Mouse (Mus musculus) layer of hippocampus, postnatal 10 days (tissue): ENCODE data around the gene Zfp574. TPM values are rescaled to one million over a fixed set of nuclear protein-coding genes. Genes with fewer than 3 reads are reported as not detected.

Source experiments
- DNase-seq, 2 experiments: peaks; one replicate each; pipeline ENCODE4 v3.0.0; 2021; ENCODE audit warnings: low spot score in 2 of 2
- total RNA-seq, 2 experiments: library from RNA; stranded (reverse); gene quantifications; 2 replicates each; pipeline ENCODE4 v1.2.3; 2021

Zfp574 gene
- total RNA-seq, 2 experiments from 2014 or later: 21.4 to 23.2 TPM

GRCm38 (mm10) chr7:25072716-25073390 is 486 bp downstream of the Zfp574 start:
- DNase-seq: peak; percentile 69 to 78

GRCm38 (mm10) chr7:25073924-25074323 is 1.6 kb downstream of the Zfp574 start:
- DNase-seq: peak; percentile 49 to 56

GRCm38 (mm10) chr7:25076296-25076662 is 3.9 kb downstream of the Zfp574 start:
- DNase-seq: no peak

DNA sequence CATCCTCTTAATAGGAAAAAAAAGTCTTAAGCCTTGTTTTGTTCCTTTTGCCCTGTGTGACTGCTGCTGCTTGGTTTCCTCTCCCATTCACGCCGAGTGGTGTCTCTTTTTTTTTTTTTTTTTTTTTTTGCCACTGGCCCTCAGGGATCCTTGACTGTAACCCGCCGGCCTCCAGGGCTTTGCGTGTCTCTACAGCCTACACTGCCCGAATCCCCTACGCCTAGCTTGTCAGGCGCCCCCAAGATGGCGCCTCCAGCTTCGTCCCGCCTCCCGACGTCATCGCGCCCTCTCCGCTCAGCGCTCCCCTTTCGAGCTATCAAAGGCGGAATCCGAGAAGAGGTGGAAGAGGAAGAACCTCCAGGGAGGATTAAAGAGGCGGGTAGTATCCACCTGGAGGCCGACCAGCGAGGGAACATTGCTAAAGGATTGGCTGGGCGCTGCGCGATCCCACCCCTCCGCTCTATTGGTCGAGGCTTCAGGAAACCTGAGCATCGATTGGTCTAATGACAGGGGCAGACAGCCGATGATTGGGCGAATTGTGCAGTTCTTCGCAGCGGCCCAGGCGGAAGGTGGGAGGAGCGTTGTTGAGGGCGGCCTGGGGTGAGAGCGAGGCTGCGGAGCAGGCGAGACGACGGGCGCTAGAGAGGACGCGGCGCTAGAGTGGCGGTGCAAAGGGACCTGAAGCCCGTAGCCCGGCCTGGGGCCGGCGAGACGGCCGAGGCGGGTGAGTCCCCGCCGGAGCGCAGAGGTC is 4.5 kb downstream of the Zfp574 start:
- peak; percentile 94 to 95 for DNase-seq

GRCm38 (mm10) chr7:25077414-25077755 is 5.0 kb downstream of the Zfp574 start:
- no peak for DNase-seq

- no peak for DNase-seq
Measured at GRCm38 (mm10) chr7:25079496-25080026, 7.2 kb downstream of the Zfp574 start.

DNA sequence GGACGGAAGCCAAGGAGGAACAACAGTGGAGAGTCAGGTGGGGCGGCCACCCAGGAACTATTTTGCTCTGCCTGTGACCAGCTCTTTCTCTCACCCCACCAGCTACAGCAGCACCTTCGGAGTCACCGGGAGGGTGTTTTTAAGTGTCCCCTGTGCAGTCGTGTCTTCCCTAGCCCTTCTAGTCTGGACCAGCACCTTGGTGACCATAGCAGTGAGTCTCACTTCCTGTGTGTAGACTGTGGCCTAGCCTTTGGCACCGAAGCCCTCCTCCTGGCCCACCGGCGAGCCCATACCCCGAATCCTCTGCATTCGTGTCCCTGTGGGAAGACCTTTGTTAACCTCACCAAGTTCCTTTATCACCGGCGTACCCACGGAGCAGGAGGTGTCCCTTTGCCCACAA is 8.1 kb downstream of the Zfp574 start:
- DNase-seq: no peak

- peak in 1 of 2 experiments; percentile 63 for DNase-seq
Measured at GRCm38 (mm10) chr7:25082510-25082909, 10.1 kb downstream of the Zfp574 start.

DNA sequence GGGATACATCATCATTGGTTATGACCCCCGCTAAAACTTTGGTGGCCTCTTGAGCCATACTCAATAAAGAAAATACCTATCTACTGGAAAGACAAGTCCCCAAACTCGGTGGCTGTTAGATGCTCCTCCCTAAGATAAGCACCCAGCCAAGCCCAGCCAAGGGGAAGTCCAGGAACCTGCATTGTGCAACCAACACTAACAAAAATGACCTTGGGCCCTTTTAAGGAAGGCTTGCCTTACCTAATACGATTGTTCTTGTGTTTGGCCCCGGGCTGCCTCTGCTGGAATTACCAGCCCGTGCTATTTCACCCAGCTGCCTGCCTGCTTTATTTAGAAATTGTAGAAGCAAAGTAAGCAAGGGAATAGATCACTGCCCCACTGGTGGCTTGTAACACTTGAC is 12.3 kb downstream of the Zfp574 start:
- no peak for DNase-seq

DNA sequence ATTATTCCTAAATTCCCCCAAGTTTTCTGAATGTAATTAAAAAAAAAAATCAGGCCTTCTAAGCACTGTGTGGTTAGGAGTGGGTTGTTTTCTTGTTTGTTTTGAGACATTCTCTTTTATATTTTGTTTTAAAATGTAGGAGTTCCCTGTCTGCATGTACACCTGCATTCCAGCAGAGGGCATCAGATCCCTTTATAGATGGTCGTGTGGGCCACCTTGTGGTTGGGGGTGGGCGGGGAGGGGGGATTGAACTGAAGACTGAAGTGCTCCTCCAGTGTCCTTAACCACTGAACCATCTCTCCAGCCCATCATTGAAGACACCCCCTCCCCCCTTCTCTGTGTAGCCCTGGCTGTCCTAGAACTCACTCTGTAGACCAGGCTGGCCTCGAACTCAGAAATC is 14.3 kb downstream of the Zfp574 start:
- DNase-seq: no peak

DNA sequence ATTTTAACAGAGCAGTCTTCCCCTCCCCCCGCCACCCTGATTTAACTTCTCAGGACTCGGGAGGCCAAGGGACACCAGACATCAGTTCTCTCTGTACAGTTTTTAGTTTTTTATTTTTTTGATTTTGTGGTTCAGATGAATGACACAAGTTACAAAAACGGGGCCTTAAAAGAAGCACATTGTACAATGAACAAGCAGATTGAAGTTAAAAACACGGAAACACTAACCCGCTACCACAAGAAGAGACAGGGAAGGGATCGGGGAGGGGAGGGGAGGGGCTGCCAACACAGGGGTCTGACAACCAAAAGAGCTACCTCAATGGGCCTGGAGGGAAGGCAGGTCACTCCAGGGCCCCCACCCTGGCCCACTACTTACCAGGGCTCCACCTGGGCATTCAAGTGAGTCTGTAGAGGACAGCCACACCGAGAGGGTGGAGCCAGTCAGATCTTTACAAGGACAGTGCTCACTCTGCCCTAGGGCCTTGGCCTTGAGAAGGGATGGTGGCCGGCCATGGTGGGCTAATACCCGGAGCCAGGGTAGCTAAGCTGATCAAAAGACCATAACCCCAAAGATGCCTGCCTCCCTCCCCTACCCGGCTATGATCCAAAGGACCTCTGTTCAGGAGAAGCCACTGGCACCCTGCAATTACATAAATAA is 15.0 kb downstream of the Zfp574 start:
- no peak for DNase-seq

DNA sequence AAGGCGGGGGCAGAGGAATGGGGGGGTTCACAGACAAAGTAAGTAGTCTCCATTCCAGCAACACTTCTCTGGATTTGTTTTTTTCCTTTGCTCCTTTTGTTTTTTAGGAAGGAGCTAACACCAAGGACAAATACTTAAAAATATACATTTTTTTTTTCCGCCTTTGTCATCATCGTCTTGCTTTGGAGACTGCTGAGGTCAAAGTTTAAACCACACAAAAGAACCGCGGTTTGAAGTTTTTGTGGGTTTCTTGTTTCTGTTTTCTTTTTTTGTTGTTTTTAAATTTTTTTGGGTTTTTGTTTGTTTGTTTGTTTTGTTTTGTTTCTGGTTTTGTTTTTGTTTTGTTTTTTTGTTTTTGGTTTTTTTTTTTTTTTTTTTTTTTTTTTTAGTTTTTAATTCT is 15.6 kb downstream of the Zfp574 start:
- no peak for DNase-seq

- DNase-seq: no peak
Measured at GRCm38 (mm10) chr7:25088531-25088930, 16.2 kb downstream of the Zfp574 start.

DNA sequence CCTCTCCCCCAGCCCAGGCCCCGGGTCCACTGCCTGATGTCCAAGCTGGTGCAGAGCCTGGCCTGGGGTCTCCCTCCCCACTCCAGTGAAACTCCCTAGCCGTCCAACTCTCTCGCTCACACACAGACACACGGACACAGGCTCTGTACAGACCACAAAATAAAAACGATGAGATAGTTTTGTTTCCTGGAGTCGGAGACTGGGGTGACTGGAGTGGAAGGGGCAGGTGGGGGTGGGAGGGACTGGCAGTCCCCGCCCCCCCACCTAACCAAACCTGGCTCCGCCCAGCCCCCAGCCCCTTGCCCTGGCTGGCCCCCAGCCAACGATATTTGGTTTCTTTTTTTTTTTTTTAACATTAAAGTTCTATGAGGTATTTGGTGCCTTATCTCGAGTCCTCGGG is 16.6 kb downstream of the Zfp574 start:
- DNase-seq: no peak

GRCm38 (mm10) chr7:25089875-25090274 is 17.5 kb downstream of the Zfp574 start:
- no peak for DNase-seq

- no peak for DNase-seq
Measured at GRCm38 (mm10) chr7:25098169-25098568, 25.8 kb downstream of the Zfp574 start.

DNA sequence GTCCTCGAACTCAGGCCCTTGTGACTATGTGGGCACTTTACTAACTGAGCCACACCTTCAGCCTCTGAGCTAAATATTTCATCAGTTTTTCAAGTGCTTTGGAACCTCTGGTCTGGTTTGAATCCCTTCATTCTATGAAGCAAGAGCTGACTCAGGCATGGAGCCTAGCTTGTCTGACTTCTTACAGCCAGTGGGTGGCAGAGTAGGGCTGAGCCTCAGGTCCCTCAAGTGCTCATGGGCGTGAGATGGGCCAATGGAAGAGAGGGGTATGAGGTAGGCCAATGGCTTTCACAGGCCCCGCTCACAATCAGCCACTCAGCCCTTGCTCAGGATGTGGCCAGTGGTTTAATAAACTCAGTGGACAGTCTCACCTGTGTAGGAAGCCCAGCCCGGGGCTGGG is 27.2 kb downstream of the Zfp574 start:
- no peak for DNase-seq

DNA sequence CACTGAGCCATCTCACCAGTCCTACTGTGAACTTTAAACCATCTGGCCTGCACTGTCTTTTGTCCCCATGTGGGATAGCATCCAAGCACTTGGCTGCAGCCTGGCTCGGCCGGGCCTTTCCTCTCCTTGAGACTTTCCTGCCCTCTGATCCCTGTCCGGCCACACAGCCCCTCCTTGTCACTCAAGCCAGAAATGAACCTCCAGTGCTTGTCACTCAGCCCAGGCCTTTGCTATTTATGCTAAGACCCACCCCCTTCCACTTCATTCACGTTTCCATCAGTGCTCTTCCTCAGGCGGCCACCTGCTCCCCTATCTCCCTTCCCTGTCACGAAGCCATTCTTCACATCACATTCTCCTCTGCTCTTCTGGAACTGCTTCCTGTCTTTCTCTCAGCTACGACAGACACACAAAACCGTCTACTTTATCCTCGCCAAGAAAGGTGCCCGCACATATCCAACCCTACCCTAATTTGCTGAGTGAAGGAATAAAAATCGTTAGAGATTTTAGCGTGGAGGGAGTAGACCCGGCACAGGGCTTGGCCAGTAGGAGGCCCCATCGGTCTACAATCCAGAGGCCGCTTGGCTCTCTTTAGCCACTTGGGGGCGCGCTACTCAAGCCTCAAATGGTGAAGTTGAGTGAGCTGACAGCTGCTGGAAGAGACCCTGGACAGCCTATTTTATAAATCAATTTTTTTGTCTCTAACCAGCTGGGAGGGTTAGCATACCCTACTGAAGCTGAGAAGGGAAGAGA is 33.2 kb downstream of the Zfp574 start:
- DNase-seq: peak; percentile 92 to 94

GRCm38 (mm10) chr7:25106790-25107502 is 34.6 kb downstream of the Zfp574 start:
- DNase-seq: no peak

GRCm38 (mm10) chr7:25109355-25109754 is 37.0 kb downstream of the Zfp574 start:
- DNase-seq: no peak

GRCm38 (mm10) chr7:25110336-25110735 is 38.0 kb downstream of the Zfp574 start:
- DNase-seq: no peak
